Mouse (Mus musculus): ENCODE measurements around the gene Fgfr2. TPM values are rescaled to one million over a fixed set of nuclear protein-coding genes. Genes with fewer than 3 reads are reported as not detected.

The Fgfr2 gene
- polyA plus RNA-seq, 1 experiment from 2014 or later: 11.2 TPM

DNA sequence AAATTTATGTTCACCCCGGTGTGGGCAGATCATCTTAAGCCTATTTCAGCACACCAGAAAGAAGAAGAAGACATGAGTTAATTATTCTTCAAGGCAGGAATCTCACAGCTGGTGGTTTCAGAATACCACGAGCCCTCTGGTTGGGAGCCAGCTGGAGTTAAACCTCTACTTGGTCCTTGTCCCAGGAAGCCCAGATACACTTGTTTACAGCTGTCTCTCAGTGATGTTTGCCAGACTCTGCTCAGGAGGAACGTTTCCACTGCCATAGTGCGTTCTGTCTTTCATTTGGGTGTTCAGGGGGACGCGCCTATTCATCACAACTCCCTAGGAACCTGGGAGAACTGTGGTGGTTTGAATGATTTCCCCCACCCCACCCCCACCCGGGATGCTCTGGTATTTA, 2163.3 kb downstream of the Fgfr2 start:
- no peaks in the 10 kb centered on the region for H3K36me3 ChIP-seq (replicated peaks; ENCODE audit: insufficient read depth, low read length)
- no peaks in the 10 kb centered on the region for H3K4me1 ChIP-seq (ENCODE audit: insufficient read depth)
- no peaks in the 10 kb centered on the region for H3K27me3 ChIP-seq (ENCODE audit: insufficient read depth, low read length)
- ATAC-seq: no peak
- no peak overlapping the region for H3K4me3 ChIP-seq (ENCODE audit: low read depth, low read length)
- TF ChIP-seq CTCF (IDR thresholded peaks at IDR 0.05; ENCODE audit: low read depth): no peak
- no peak for TF ChIP-seq EP300 (IDR thresholded peaks at IDR 0.05; ENCODE audit: low read depth)
- H3K9ac ChIP-seq (replicated peaks): no peak overlapping the region
- H3K4me2 ChIP-seq (ENCODE audit: low read depth, low read length): no peak overlapping the region
- WGBS (ENCODE audit: insufficient replicate concordance): 29% methylated on average over 7 of the region's 7 CpGs
- no peak overlapping the region for H3K27ac ChIP-seq (ENCODE audit: low read depth)
- no peaks in the 10 kb centered on the region for H3K9me3 ChIP-seq (ENCODE audit: low read length)
- DNase-seq: no peak

GRCm38 (mm10) chr7:130958551-130958950, 2164.6 kb downstream of the Fgfr2 start:
- DNase-seq: no peak
- Histone ChIP-seq H3K4me2 (ENCODE audit: low read depth, low read length) (no peak overlapping the region), H3K27me3 (ENCODE audit: insufficient read depth, low read length) (no peaks in the 10 kb centered on the region), H3K9ac (replicated peaks) (no peak overlapping the region), H3K4me1 (ENCODE audit: insufficient read depth) (no peaks in the 10 kb centered on the region), H3K4me3 (ENCODE audit: low read depth, low read length) (no peak overlapping the region), H3K9me3 (ENCODE audit: low read length) (no peaks in the 10 kb centered on the region), H3K27ac (ENCODE audit: low read depth) (no peak overlapping the region), H3K36me3 (replicated peaks; ENCODE audit: insufficient read depth, low read length) (no peaks in the 10 kb centered on the region)
- no peak for TF ChIP-seq EP300 (IDR thresholded peaks at IDR 0.05; ENCODE audit: low read depth)
- TF ChIP-seq CTCF (IDR thresholded peaks at IDR 0.05; ENCODE audit: low read depth): no peak
- 79% methylated on average over 7 of the region's 7 CpGs for WGBS (ENCODE audit: insufficient replicate concordance)
- ATAC-seq: no peak

DNA sequence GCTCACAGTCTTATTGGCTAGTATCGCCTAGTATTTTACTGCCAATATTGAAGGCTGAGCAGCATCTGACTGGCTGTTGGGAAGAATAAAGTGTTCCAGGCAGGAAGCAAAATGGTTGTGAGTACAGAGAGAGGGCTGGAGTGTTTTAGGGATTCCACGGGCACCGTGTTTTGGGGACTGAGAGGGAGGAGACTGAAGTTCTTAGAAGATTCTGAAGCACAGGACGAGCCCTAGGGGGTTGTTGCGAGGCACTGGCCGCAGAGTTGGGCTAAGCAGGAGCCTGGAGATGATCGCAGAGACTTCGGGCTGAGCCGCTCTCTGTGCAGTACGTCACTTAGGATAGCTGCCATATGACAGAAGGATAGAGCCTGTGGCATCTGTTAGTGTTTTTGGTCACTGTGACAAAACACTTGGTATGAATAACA, 2169.0 kb downstream of the Fgfr2 start:
- Histone ChIP-seq H3K9me3 (ENCODE audit: low read length) (no peaks in the 10 kb centered on the region), H3K36me3 (replicated peaks; ENCODE audit: insufficient read depth, low read length) (no peaks in the 10 kb centered on the region), H3K4me2 (ENCODE audit: low read depth, low read length) (no peak overlapping the region), H3K4me3 (ENCODE audit: low read depth, low read length) (no peak overlapping the region), H3K9ac (replicated peaks) (no peak overlapping the region), H3K27ac (ENCODE audit: low read depth) (no peak overlapping the region), H3K4me1 (ENCODE audit: insufficient read depth) (no peaks in the 10 kb centered on the region), H3K27me3 (ENCODE audit: insufficient read depth, low read length) (no peaks in the 10 kb centered on the region)
- TF ChIP-seq CTCF (IDR thresholded peaks at IDR 0.05; ENCODE audit: low read depth): no peak
- no peak for TF ChIP-seq EP300 (IDR thresholded peaks at IDR 0.05; ENCODE audit: low read depth)
- DNase-seq: no peak
- ATAC-seq: no peak
- 82% methylated on average over 10 of the region's 10 CpGs for WGBS (ENCODE audit: insufficient replicate concordance)

GRCm38 (mm10) chr7:130953376-130953775, 2169.8 kb downstream of the Fgfr2 start:
- DNase-seq: no peak
- Histone ChIP-seq H3K4me2 (ENCODE audit: low read depth, low read length) (no peak overlapping the region), H3K9ac (replicated peaks) (no peak overlapping the region), H3K27ac (ENCODE audit: low read depth) (no peak overlapping the region), H3K4me3 (ENCODE audit: low read depth, low read length) (no peak overlapping the region), H3K27me3 (ENCODE audit: insufficient read depth, low read length) (no peaks in the 10 kb centered on the region), H3K36me3 (replicated peaks; ENCODE audit: insufficient read depth, low read length) (no peaks in the 10 kb centered on the region), H3K9me3 (ENCODE audit: low read length) (no peaks in the 10 kb centered on the region), H3K4me1 (ENCODE audit: insufficient read depth) (no peaks in the 10 kb centered on the region)
- WGBS (ENCODE audit: insufficient replicate concordance): 74% methylated on average over 10 of the region's 10 CpGs
- no peak for TF ChIP-seq EP300 (IDR thresholded peaks at IDR 0.05; ENCODE audit: low read depth)
- no peak for ATAC-seq

GRCm38 (mm10) chr7:130951004-130951403, 2172.1 kb downstream of the Fgfr2 start:
- H3K4me1 ChIP-seq (ENCODE audit: insufficient read depth): no peaks in the 10 kb centered on the region
- DNase-seq (no peak), ATAC-seq (no peak)
- no peaks in the 10 kb centered on the region for H3K36me3 ChIP-seq (replicated peaks; ENCODE audit: insufficient read depth, low read length)
- TF ChIP-seq EP300 (IDR thresholded peaks at IDR 0.05; ENCODE audit: low read depth) (no peak), CTCF (IDR thresholded peaks at IDR 0.05; ENCODE audit: low read depth) (no peak)
- H3K27ac ChIP-seq (ENCODE audit: low read depth): no peak overlapping the region
- H3K27me3 ChIP-seq (ENCODE audit: insufficient read depth, low read length): no peaks in the 10 kb centered on the region
- WGBS (ENCODE audit: insufficient replicate concordance): 81% methylated on average over 5 of the region's 5 CpGs
- no peak overlapping the region for H3K4me2 ChIP-seq (ENCODE audit: low read depth, low read length)
- no peak overlapping the region for H3K4me3 ChIP-seq (ENCODE audit: low read depth, low read length)
- no peaks in the 10 kb centered on the region for H3K9me3 ChIP-seq (ENCODE audit: low read length)
- no peak overlapping the region for H3K9ac ChIP-seq (replicated peaks)

GRCm38 (mm10) chr7:130950482-130950881, 2172.7 kb downstream of the Fgfr2 start:
- H3K4me1 ChIP-seq (ENCODE audit: insufficient read depth): no peaks in the 10 kb centered on the region
- no peak for DNase-seq
- no peak overlapping the region for H3K4me2 ChIP-seq (ENCODE audit: low read depth, low read length)
- ATAC-seq: no peak
- H3K9ac ChIP-seq (replicated peaks): no peak overlapping the region
- no peaks in the 10 kb centered on the region for H3K27me3 ChIP-seq (ENCODE audit: insufficient read depth, low read length)
- TF ChIP-seq CTCF (IDR thresholded peaks at IDR 0.05; ENCODE audit: low read depth): no peak
- TF ChIP-seq EP300 (IDR thresholded peaks at IDR 0.05; ENCODE audit: low read depth): no peak
- no peak overlapping the region for H3K27ac ChIP-seq (ENCODE audit: low read depth)
- no peak overlapping the region for H3K4me3 ChIP-seq (ENCODE audit: low read depth, low read length)
- H3K9me3 ChIP-seq (ENCODE audit: low read length): no peaks in the 10 kb centered on the region
- no peaks in the 10 kb centered on the region for H3K36me3 ChIP-seq (replicated peaks; ENCODE audit: insufficient read depth, low read length)
- 80% methylated on average over 7 of the region's 7 CpGs for WGBS (ENCODE audit: insufficient replicate concordance)

DNA sequence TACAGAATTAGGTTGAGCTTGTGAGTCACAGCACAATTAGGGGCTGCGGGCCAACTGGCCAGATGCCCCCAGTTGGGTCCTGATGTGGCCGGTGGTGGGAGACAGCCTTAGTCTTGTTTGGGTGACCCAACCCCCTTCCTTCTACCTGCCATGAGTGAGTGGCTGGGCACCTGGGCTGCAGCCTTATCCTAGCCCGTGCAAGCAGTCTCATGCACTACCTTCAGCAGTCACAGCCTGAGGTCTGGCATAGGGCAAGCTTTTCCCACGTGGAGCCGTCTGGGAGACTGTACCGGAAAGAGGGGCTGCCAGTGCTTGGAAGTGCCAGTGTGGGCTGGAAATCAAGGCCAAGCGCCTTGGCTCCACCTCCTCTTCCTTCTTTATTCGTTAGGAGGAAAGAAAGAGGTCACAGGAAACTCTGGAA, 2173.8 kb downstream of the Fgfr2 start:
- Histone ChIP-seq H3K27me3 (ENCODE audit: insufficient read depth, low read length) (no peaks in the 10 kb centered on the region), H3K4me2 (ENCODE audit: low read depth, low read length) (no peak overlapping the region), H3K9me3 (ENCODE audit: low read length) (no peaks in the 10 kb centered on the region), H3K9ac (replicated peaks) (no peak overlapping the region), H3K36me3 (replicated peaks; ENCODE audit: insufficient read depth, low read length) (no peaks in the 10 kb centered on the region), H3K4me3 (ENCODE audit: low read depth, low read length) (no peak overlapping the region), H3K4me1 (ENCODE audit: insufficient read depth) (no peaks in the 10 kb centered on the region), H3K27ac (ENCODE audit: low read depth) (no peak overlapping the region)
- DNase-seq: no peak
- 31% methylated on average over 8 of the region's 8 CpGs for WGBS (ENCODE audit: insufficient replicate concordance)
- ATAC-seq: 0 out of 2 replicates have a peak, but pooled peaks have one; percentile 31
- TF ChIP-seq CTCF (IDR thresholded peaks at IDR 0.05; ENCODE audit: low read depth): no peak

Data from liver, postnatal 0 days (tissue).